Mouse (Mus musculus): ENCODE measurements at regions not wholly inside any gene's neighbourhood (a gene's known extent, or its start where the extent isn't known, plus 50 kb on each side); places are given as distances from the start of the nearest gene placed in this dataset.

- no peak overlapping the region for H3K4me3 ChIP-seq (ENCODE audit: low read length)
- no peaks in the 10 kb centered on the region for H3K36me3 ChIP-seq (ENCODE audit: control insufficient read depth, insufficient read depth, low read length)
- no peaks in the 10 kb centered on the region for H3K9me3 ChIP-seq (ENCODE audit: control insufficient read depth, low read length)
- H3K4me1 ChIP-seq (ENCODE audit: control insufficient read depth, insufficient read depth, low read length) = no peaks in the 10 kb centered on the region
- H3K27ac ChIP-seq (ENCODE audit: low read length) = no peak overlapping the region
- no peak overlapping the region for H3K4me2 ChIP-seq (ENCODE audit: low read depth, low read length)
- H3K9ac ChIP-seq (ENCODE audit: low read depth, low read length) = no peak overlapping the region
- ATAC-seq = no peak
- H3K27me3 ChIP-seq (replicated peaks; ENCODE audit: control insufficient read depth, insufficient read depth, low read length) = no peaks in the 10 kb centered on the region
These were observed 155.0 kb upstream of the Vwde start for GRCm38 (mm10) chr6:13379727-13380126.

- no peaks in the 10 kb centered on the region for H3K36me3 ChIP-seq (ENCODE audit: control insufficient read depth, insufficient read depth, low read length)
- H3K4me3 ChIP-seq (ENCODE audit: low read length) = no peak overlapping the region
- no peak overlapping the region for H3K4me2 ChIP-seq (ENCODE audit: low read depth, low read length)
- 89% methylated on average over 1 of the region's 1 CpGs for WGBS
- no peak overlapping the region for H3K9ac ChIP-seq (ENCODE audit: low read depth, low read length)
- H3K27me3 ChIP-seq (replicated peaks; ENCODE audit: control insufficient read depth, insufficient read depth, low read length) = no peaks in the 10 kb centered on the region
- no peak for ATAC-seq
- H3K9me3 ChIP-seq (ENCODE audit: control insufficient read depth, low read length) = no peaks in the 10 kb centered on the region
- no peaks in the 10 kb centered on the region for H3K4me1 ChIP-seq (ENCODE audit: control insufficient read depth, insufficient read depth, low read length)
- H3K27ac ChIP-seq (ENCODE audit: low read length) = no peak overlapping the region
These were observed 149.1 kb upstream of the Vwde start for GRCm38 (mm10) chr6:13373896-13374295.

GRCm38 (mm10) chr6:13369709-13370296 is 145.0 kb upstream of the Vwde start:
- H3K9ac ChIP-seq (ENCODE audit: low read depth, low read length) = no peak overlapping the region
- ATAC-seq = no peak
- H3K27ac ChIP-seq (ENCODE audit: low read length) = no peak overlapping the region

More at GRCm38 (mm10) chr6:13369709-13370296, 145.0 kb upstream of the Vwde start:
- Histone ChIP-seq H3K36me3 (ENCODE audit: control insufficient read depth, insufficient read depth, low read length) (no peaks in the 10 kb centered on the region), H3K27me3 (replicated peaks; ENCODE audit: control insufficient read depth, insufficient read depth, low read length) (no peaks in the 10 kb centered on the region), H3K4me3 (ENCODE audit: low read length) (no peak overlapping the region), H3K4me1 (ENCODE audit: control insufficient read depth, insufficient read depth, low read length) (no peaks in the 10 kb centered on the region), H3K9me3 (ENCODE audit: control insufficient read depth, low read length) (no peaks in the 10 kb centered on the region), H3K4me2 (ENCODE audit: low read depth, low read length) (no peak overlapping the region)
